Mouse (Mus musculus) forebrain, embryonic 15.5 days (tissue): Measurements from ENCODE around the gene Ntng2. TPM values are rescaled to one million over a fixed set of nuclear protein-coding genes. Genes with fewer than 3 reads are reported as not detected.
A peak's percentile ranks its signal among the peaks of the same experiment; 100 is the strongest.

ENCODE experiments used
- ATAC-seq: fragments of 200-750 bp; cut with Nextera tagmentation; replicated peaks from 2 replicates; pipeline ENCODE4 v1.8.0; 2017; ENCODE audit warnings: mild to moderate bottlenecking, moderate TSS enrichment, moderate library complexity
- H3K27ac ChIP-seq: fragments of 300-500 bp; sonication (generic); replicated peaks from 2 replicates; pipeline ENCODE4 v1.5.1; 2015; ENCODE audit warnings: mild to moderate bottlenecking, inconsistent platforms
- H3K27me3 ChIP-seq: fragments of 300-500 bp; sonication (generic); 2 replicates; pipeline ENCODE4 v1.6.1; 2015; ENCODE audit warnings: inconsistent platforms
- H3K36me3 ChIP-seq: fragments of 300-500 bp; sonication (generic); 2 replicates; pipeline ENCODE4 v1.6.1; 2015; ENCODE audit warnings: mild to moderate bottlenecking, inconsistent platforms
- H3K4me1 ChIP-seq: fragments of 300-500 bp; sonication (generic); 2 replicates; pipeline ENCODE4 v1.6.1; 2015; ENCODE audit warnings: inconsistent platforms
- H3K4me2 ChIP-seq: fragments of 300-500 bp; sonication (generic); replicated peaks from 2 replicates; pipeline ENCODE4 v1.6.1; 2015; ENCODE audit warnings: mild to moderate bottlenecking, inconsistent platforms
- H3K4me3 ChIP-seq: fragments of 300-500 bp; sonication (generic); 2 replicates; pipeline ENCODE4 v1.5.1; 2015; ENCODE audit warnings: mild to moderate bottlenecking, inconsistent platforms
- H3K9ac ChIP-seq: fragments of 300-500 bp; sonication (generic); replicated peaks from 2 replicates; pipeline ENCODE4 v1.6.1; 2015; ENCODE audit warnings: mild to moderate bottlenecking, inconsistent platforms
- H3K9me3 ChIP-seq: fragments of 300-500 bp; sonication (generic); 2 replicates; pipeline ENCODE4 v1.6.1; 2016; ENCODE audit warnings: inconsistent platforms
- WGBS: fragments of 180-500 bp; shearing (Covaris S2); methylation state at CpG from one replicate; pipeline ENCODE4 v1.1.7; 2015; ENCODE audit warnings: mixed read lengths; 5-methylcytosine and 5-hydroxymethylcytosine counted together
- polyA plus RNA-seq: library from polyadenylated mRNA; unstranded; fragments of >200 nt; fragmentation: Nextera tagmentation; extraction: Ambion mirVana; gene quantifications from 2 replicates; pipeline ENCODE4 v1.2.1, GENCODE M21; 2015

The Ntng2 gene
- polyA plus RNA-seq, 1 experiment from 2014 or later, result 11.7 TPM

DNA sequence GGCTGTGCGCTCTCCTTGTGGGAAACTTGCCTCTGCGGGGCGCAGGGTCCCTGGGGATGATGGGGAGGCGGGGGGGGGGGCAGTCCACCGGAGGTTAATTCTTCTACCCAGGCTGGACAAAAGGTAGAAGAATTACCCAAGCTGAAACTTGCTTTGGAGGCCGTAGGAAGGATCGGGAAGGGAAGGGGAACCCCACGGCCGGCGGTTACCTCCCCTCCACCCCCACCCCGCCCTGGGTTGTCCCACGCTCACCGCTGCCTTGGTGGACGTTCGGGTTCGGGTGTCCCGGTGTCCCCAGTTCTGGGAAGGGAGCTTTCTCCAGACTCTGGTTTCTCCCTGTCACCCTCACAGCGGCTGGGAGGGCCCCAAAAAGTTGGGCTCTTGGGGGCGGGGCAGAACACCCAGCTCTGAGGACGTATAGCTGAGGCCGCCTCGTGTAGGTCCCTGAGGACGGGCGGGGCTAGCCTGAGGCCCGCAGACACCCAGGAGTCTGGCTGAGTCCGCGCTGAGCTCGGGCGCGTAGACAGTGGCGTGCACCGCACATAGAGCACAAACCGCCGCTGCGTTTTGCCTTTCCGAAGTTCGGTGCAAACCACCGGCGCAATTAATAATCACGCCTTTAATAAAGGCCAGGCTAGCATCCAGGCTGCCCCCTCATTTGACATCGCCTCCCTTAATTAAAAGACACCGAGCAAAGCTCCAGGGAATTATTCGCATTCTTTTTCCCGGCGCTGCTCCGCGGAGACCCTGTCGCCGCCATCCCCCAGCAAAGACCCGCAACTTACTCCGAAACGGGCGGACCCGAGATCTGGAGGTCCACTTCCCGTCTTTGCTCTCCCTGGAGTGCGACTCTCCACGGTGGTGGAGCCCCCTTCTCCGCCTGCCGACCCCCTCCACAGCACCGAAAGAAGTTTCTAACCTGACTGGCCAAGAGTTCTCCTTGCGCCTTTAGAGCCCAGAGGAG is 1.4 kb downstream of the Ntng2 start:
- ATAC-seq, result no peak; the same call in 1 of the 2 replicates
- Histone ChIP-seq H3K36me3 (no peaks in the 10 kb centered on the region), H3K9ac (peak overlapping the region; percentile 66), H3K27ac (peak overlapping the region; percentile 91), H3K4me1 (peaks cover 79% of the 10 kb centered on the region), H3K9me3 (no peaks in the 10 kb centered on the region), H3K27me3 (peaks cover 15% of the 10 kb centered on the region; the same call in 1 of the 2 replicates), H3K4me2 (peak overlapping the region; percentile 86), H3K4me3 (peak overlapping the region; percentile 64)
- WGBS, result under 1% methylated on average over 61 of the region's 61 CpGs

DNA sequence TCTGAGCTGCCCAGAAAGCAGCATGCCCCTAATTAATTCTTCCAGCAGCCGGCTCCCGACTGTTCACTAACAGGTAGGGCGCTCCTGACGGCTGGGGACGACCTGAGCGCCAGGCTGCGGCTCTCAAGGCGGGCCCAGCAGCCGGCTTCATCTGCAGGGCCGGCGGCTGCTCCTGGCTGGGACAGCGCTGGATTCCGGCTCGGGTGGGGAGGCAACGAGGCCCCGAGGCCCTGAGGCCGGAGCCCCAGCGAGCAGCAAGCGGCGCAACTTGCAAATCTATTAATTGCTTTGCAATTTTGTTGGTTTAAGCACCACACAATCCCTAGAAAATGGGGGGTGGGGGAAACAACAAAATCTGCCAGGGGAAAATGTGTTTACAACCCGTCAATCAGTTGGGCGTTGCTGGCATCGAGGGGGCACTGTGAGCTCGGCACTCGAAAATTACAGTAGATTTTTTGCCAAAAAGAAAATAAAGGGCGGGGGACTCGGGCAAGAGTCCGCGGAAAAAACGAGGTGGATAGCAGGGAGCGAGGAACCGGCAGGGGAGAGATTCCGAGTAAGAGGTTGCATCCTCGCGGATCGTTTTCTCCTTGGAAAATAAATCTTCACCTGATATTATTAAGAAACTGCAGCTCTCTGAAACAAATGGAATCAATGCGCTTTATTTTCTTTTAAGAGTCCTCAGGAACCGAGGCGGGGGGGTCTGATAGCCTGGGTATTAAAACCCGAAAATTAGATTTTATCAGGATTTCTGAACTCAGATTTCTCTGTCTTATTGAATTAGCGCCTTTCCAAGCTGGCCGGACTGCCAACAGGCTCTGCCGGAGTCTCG is 2.3 kb downstream of the Ntng2 start:
- peak overlapping the region; percentile 86 for H3K4me2 ChIP-seq
- peak overlapping the region; percentile 66 for H3K9ac ChIP-seq
- peaks cover 15% of the 10 kb centered on the region; the same call in 1 of the 2 replicates for H3K27me3 ChIP-seq
- H3K4me3 ChIP-seq, result peak overlapping the region; percentile 64
- 0 out of 2 replicates have a peak, but pooled peaks have one; percentile 19 for ATAC-seq
- no peaks in the 10 kb centered on the region for H3K9me3 ChIP-seq
- peak overlapping the region; percentile 91 for H3K27ac ChIP-seq
- H3K4me1 ChIP-seq, result peaks cover 88% of the 10 kb centered on the region
- WGBS, result under 1% methylated on average over 44 of the region's 44 CpGs
- H3K36me3 ChIP-seq, result no peaks in the 10 kb centered on the region

DNA sequence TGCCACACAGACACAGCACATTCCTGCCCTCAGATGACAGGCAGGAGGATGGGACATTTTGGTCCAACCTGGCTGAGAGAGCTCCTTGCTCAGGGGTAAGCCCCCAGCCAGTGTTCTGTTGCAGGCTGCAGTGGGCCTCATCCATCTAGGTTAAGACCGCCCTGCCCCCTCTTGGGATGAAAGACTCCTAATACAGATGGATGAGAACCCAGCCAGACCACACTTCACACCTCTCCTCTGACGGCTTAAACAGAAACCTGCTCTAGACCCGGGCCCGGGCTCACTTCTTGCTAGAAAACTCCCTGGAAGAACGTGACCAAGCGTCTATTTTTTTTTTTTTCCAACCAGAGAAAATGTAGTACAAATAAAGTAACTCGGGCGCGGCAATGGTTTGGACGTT is 3.0 kb downstream of the Ntng2 start:
- Histone ChIP-seq H3K9ac (peak overlapping the region; percentile 66; the same call in 1 of the 2 replicates), H3K36me3 (no peaks in the 10 kb centered on the region), H3K9me3 (no peaks in the 10 kb centered on the region), H3K4me1 (peaks cover 89% of the 10 kb centered on the region), H3K4me2 (peak overlapping the region; percentile 86), H3K27ac (peak overlapping the region; percentile 91), H3K4me3 (peak overlapping the region; percentile 64), H3K27me3 (peaks cover 11% of the 10 kb centered on the region; the same call in 1 of the 2 replicates)
- WGBS, result 5% methylated on average over 10 of the region's 10 CpGs
- no peak for ATAC-seq

DNA sequence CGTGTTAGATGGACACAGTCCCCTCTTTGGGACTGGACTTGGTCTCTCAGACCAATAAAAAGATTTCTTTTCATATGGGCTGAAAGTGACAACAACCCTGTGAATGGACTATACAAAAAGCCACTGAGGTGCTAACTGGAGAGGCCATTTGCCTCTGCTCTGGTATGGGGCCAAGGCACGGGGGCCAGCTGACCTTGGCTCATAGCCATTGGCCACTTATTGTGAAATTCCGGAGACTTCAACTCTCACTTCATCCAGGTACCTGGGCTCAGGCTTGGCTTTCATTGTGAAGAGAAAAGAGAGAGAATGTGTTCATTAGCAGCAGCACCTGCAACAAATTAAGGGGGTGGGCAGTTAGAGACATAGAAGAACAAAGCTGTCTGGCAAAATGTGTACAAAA is 4.3 kb downstream of the Ntng2 start:
- H3K27me3 ChIP-seq, result peaks cover 4% of the 10 kb centered on the region; the same call in 1 of the 2 replicates
- H3K4me2 ChIP-seq, result no peak overlapping the region
- ATAC-seq, result no peak
- H3K4me1 ChIP-seq, result peaks cover 80% of the 10 kb centered on the region
- H3K36me3 ChIP-seq, result no peaks in the 10 kb centered on the region
- H3K4me3 ChIP-seq, result no peak overlapping the region
- H3K27ac ChIP-seq, result no peak overlapping the region
- H3K9ac ChIP-seq, result no peak overlapping the region
- H3K9me3 ChIP-seq, result no peaks in the 10 kb centered on the region
- 53% methylated on average over 3 of the region's 3 CpGs for WGBS

DNA sequence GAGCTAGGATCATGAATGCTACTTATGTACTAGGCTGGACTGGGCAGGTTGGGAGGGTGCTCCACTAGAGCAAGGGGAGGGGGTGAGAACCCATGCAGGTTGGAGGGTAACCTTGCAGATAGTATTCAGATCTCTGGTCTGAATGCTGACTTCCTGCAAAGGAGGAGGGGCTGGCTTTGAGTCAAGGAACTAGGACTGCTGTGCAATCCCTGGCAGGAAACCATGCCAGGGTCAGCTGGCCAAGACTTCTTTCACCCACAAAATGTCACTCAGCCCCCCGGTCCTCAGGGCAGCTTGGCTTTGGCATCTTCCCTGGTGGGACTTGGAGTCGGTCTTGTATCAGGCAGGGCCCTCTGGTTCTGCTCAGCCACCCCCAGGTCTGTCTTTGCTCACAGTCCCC is 5.4 kb downstream of the Ntng2 start:
- Histone ChIP-seq H3K4me1 (peaks cover 69% of the 10 kb centered on the region), H3K27me3 (peaks cover 4% of the 10 kb centered on the region; the same call in 1 of the 2 replicates), H3K9me3 (no peaks in the 10 kb centered on the region), H3K27ac (no peak overlapping the region), H3K36me3 (no peaks in the 10 kb centered on the region), H3K4me3 (no peak overlapping the region), H3K9ac (no peak overlapping the region), H3K4me2 (no peak overlapping the region; the same call in 1 of the 2 replicates)
- WGBS, result 70% methylated on average over 2 of the region's 2 CpGs
- no peak for ATAC-seq

DNA sequence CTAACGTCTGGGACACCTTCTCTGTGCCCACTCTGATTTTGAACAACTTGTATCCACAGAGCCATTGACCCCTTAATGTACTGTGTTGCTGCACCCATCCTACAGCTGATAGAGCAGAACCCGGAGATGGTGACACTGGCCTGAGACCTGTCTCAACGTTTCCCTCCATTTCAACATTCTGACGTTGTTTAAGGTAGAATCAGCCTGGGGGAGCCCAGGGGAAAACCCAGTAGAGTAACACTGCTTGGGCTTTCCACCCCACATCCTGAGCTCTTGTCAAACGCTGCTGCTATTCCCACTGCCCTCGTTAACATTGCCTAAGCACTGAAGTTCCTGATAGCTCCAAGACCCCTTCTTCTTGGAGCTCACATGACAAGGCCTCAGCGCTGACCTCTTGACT is 5.9 kb downstream of the Ntng2 start:
- Histone ChIP-seq H3K27me3 (peaks cover 4% of the 10 kb centered on the region; the same call in 1 of the 2 replicates), H3K4me1 (peaks cover 65% of the 10 kb centered on the region), H3K4me3 (no peak overlapping the region), H3K4me2 (0 out of 2 replicates have a peak overlapping the region, but pooled peaks have one; percentile 2), H3K27ac (no peak overlapping the region), H3K36me3 (no peaks in the 10 kb centered on the region), H3K9ac (no peak overlapping the region), H3K9me3 (no peaks in the 10 kb centered on the region)
- no peak for ATAC-seq
- 71% methylated on average over 7 of the region's 7 CpGs for whole genome bisulfite sequencing

DNA sequence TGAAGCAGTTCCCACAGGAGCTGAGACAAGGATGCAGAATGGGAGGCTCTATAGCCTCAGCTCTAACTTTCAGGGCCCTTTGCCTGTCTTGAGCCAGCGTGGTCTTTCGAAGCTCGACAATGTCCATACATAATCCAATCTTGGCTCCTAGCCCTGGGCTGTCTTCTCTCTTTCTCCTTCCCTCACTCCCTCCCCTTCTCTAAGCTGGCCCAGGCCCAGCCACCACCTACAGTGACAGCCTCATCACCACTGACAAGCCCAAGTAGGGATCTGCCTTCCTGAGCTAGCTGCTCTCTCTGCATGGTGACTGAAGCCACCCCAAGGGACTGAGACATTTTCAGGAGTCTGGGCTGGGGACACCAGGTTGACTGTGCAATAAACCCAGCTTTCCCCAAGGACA is 6.5 kb downstream of the Ntng2 start:
- H3K36me3 ChIP-seq, result no peaks in the 10 kb centered on the region
- H3K27ac ChIP-seq, result no peak overlapping the region
- H3K4me1 ChIP-seq, result peaks cover 59% of the 10 kb centered on the region
- H3K9me3 ChIP-seq, result no peaks in the 10 kb centered on the region
- peaks cover 1% of the 10 kb centered on the region; the same call in 1 of the 2 replicates for H3K27me3 ChIP-seq
- WGBS, result 33% methylated on average over 3 of the region's 3 CpGs
- H3K4me3 ChIP-seq, result no peak overlapping the region
- H3K9ac ChIP-seq, result no peak overlapping the region
- ATAC-seq, result no peak
- H3K4me2 ChIP-seq, result peak overlapping the region; percentile 2; the same call in 1 of the 2 replicates

DNA sequence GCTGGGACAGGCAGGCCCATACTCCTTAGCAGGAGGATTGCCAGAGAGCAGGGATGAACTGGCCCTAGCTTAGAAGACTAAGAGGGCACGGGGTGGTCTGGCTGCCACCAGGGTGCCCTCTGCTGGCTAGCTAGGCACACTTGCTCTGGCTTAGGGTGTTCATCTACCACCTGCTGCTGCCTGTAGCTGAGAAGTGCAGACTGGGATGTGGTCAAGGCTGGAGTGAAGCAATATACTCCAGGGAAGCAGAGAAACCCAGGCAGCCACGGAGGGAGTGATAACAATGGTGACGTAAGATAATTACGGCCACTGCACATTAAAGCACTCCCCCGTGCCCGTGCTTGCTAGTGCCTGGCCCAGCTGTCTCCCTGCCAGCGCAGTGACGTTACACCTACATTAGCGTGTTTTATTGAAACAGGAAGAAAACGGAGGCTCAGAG is 7.4 kb downstream of the Ntng2 start:
- H3K27ac ChIP-seq, result no peak overlapping the region

DNA sequence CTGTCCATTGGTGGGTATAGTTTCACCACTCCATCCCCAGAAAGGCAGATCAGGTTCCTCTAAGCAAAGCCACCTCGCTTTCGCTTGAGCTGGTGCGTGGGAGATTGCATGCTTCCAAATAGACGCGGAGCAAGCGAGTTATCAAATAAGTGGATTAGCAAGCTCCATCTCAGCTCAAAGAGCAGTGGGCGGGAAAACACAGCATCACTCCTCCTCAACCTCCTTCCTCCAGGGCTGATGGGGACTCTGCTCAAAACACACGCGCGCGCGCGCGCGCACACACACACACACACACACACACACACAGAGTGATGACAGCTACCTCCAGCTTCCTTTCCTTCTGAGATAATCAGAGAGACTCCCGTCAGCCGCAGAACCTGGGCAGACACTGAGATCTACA is 13.5 kb downstream of the Ntng2 start:
- no peaks in the 10 kb centered on the region for H3K9me3 ChIP-seq
- ATAC-seq, result no peak
- no peak overlapping the region for H3K27ac ChIP-seq
- no peaks in the 10 kb centered on the region for H3K4me1 ChIP-seq
- WGBS, result 72% methylated on average over 17 of the region's 17 CpGs
- no peak overlapping the region for H3K4me3 ChIP-seq
- H3K4me2 ChIP-seq, result no peak overlapping the region
- no peak overlapping the region for H3K9ac ChIP-seq
- H3K36me3 ChIP-seq, result no peaks in the 10 kb centered on the region
- H3K27me3 ChIP-seq, result no peaks in the 10 kb centered on the region

More for the DNA sequence above, 7.4 kb downstream of the Ntng2 start:
- no peaks in the 10 kb centered on the region for H3K36me3 ChIP-seq
- no peak overlapping the region for H3K9ac ChIP-seq
- peaks cover 50% of the 10 kb centered on the region for H3K4me1 ChIP-seq
- H3K27me3 ChIP-seq, result no peaks in the 10 kb centered on the region
- H3K9me3 ChIP-seq, result no peaks in the 10 kb centered on the region
- H3K4me3 ChIP-seq, result no peak overlapping the region
- WGBS, result 32% methylated on average over 10 of the region's 10 CpGs
- peak overlapping the region; percentile 2; the same call in 1 of the 2 replicates for H3K4me2 ChIP-seq
- ATAC-seq, result no peak

DNA sequence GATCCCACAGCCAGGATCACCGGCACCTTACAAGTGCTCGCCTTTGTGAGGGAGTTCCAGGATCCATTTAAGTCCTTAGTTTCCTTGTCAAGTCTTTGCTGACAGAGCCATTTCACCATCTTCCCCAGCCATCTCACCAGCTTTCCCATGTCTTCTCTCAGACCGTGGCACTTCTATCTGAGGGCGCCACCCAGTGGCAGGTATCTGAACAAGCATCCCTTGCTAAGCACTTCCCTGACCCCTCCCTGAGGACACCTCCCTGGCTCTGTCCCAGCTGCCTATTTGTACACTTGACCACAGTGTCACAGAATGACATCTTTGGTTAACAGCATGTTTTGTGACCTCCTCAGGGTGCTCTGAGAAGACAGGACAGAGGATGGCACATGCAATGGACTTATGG is 15.2 kb downstream of the Ntng2 start:
- Histone ChIP-seq H3K4me1 (no peaks in the 10 kb centered on the region), H3K4me3 (no peak overlapping the region), H3K4me2 (no peak overlapping the region), H3K27me3 (no peaks in the 10 kb centered on the region), H3K9me3 (no peaks in the 10 kb centered on the region), H3K9ac (no peak overlapping the region), H3K36me3 (no peaks in the 10 kb centered on the region), H3K27ac (no peak overlapping the region)
- ATAC-seq, result no peak
- WGBS, result 25% methylated on average over 4 of the region's 4 CpGs

DNA sequence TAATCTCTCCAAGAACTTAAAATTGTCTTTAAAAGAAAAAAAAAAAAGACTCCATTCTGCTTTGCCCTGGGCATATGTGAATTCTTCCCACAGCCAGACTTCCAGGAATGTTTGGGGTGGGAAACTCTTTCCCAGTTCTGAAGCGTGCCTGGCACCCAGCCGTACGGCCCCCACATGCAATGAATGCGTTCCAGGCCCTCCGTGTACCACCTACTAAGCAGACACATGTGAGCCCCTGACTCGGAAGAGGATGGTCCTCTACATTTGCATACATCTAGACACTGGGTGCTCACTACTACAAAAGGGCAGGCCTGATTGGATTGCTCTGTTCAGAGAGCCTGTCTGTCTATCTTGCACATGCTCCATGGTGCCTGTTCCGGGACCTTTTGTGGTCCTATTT is 17.0 kb downstream of the Ntng2 start:
- Histone ChIP-seq H3K9me3 (no peaks in the 10 kb centered on the region), H3K27ac (no peak overlapping the region), H3K4me3 (no peak overlapping the region), H3K4me1 (peaks cover 3% of the 10 kb centered on the region), H3K36me3 (no peaks in the 10 kb centered on the region), H3K9ac (no peak overlapping the region), H3K27me3 (no peaks in the 10 kb centered on the region), H3K4me2 (no peak overlapping the region)
- ATAC-seq, result no peak
- WGBS, result 73% methylated on average over 7 of the region's 7 CpGs

DNA sequence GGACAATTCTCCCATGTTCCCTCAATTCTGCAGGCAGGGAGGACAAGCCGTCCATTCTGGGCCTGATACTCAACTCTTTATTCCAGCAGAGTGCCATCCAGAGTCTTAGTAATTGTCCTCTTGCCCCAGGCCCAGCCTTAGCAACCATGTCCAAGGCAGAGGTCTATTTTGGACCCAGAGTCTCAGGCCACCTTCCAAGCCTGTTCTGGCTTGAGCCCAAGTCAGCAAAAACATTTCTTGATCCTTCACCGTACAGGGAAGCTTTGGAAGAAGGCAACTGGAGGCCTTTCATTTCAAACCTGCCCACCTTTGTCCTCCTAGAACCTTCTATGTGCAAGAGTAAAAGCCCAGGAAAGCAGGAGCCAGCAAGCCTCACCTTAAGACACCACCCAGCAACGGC is 17.8 kb downstream of the Ntng2 start:
- Histone ChIP-seq H3K36me3 (no peaks in the 10 kb centered on the region), H3K9me3 (no peaks in the 10 kb centered on the region), H3K9ac (no peak overlapping the region), H3K4me2 (no peak overlapping the region), H3K4me1 (peaks cover 10% of the 10 kb centered on the region), H3K4me3 (no peak overlapping the region), H3K27ac (no peak overlapping the region), H3K27me3 (no peaks in the 10 kb centered on the region)
- no peak for ATAC-seq
- WGBS, result 78% methylated on average over 3 of the region's 3 CpGs
